Mouse (Mus musculus) ES-E14 (cell line): ENCODE measurements around the gene Pdlim3. TPM values are rescaled to one million over a fixed set of nuclear protein-coding genes. Genes with fewer than 3 reads are reported as not detected.

ENCODE experiments used
- DNase-seq: peaks from one replicate; pipeline ENCODE4 v3.0.0-alpha.2; 2013; ENCODE audit warnings: low read depth, low spot score
- H3K27ac ChIP-seq: 2 replicates; pipeline ENCODE4 v1.5.1; 2012; ENCODE audit warnings: low read depth, mild to moderate bottlenecking, low read length, moderate library complexity, mixed read lengths; ENCODE audit not compliant: poor library complexity, insufficient read depth, severe bottlenecking
- H3K36me3 ChIP-seq: 2 replicates; pipeline ENCODE4 v1.6.1; 2012; ENCODE audit warnings: mild to moderate bottlenecking, low read length, moderate library complexity, mixed read lengths; ENCODE audit not compliant: control insufficient read depth, poor library complexity, insufficient read depth, severe bottlenecking
- H3K4me1 ChIP-seq, 2 experiments: fragments of 150-350 bp in 1 of 2; sonication (generic) in 1 of 2; 2 replicates each; pipeline ENCODE4 v1.6.1; 2012; ENCODE audit warnings: low read length in 2 of 2, mild to moderate bottlenecking in 1 of 2, mixed read lengths in 1 of 2; ENCODE audit not compliant: control insufficient read depth in 2 of 2, insufficient read depth in 2 of 2, poor library complexity in 1 of 2
- H3K4me3 ChIP-seq, 2 experiments: fragments of 150-350 bp in 1 of 2; sonication (generic) in 1 of 2; 2 replicates each; pipeline ENCODE4 v1.5.1; 2012; ENCODE audit warnings: low read length in 2 of 2, low read depth in 1 of 2, mild to moderate bottlenecking in 1 of 2, mixed read lengths in 1 of 2; ENCODE audit not compliant: insufficient read depth in 1 of 2, poor library complexity in 1 of 2, severe bottlenecking in 1 of 2
- H3K9ac ChIP-seq: 2 replicates; pipeline ENCODE4 v1.6.1; 2012; ENCODE audit warnings: low read depth, mild to moderate bottlenecking, low read length, mixed read lengths; ENCODE audit not compliant: poor library complexity, insufficient read depth, severe bottlenecking
- H3K9me3 ChIP-seq: fragments of 150-350 bp; sonication (generic); 2 replicates; pipeline ENCODE4 v1.6.1; 2012; ENCODE audit warnings: low read depth, mild to moderate bottlenecking, low read length; ENCODE audit not compliant: control insufficient read depth, insufficient read depth
- CHD2 ChIP-seq: IDR thresholded peaks from 2 replicates; pipeline ENCODE4 v1.6.1; 2014; ENCODE audit warnings: mild to moderate bottlenecking, low read depth, low read length, inconsistent platforms
- HCFC1 ChIP-seq: IDR thresholded peaks from 2 replicates; pipeline ENCODE4 v1.6.1; 2012; ENCODE audit warnings: low read length, inconsistent platforms, borderline replicate concordance; ENCODE audit not compliant: insufficient read depth
- MAFK ChIP-seq: IDR thresholded peaks from 2 replicates; pipeline ENCODE4 v1.6.1; 2014; ENCODE audit warnings: mild to moderate bottlenecking, low read depth, low read length, inconsistent platforms; ENCODE audit not compliant: insufficient read depth
- ZC3H11A ChIP-seq: IDR thresholded peaks from 2 replicates; pipeline ENCODE4 v1.6.1; 2012; ENCODE audit warnings: low read depth, mild to moderate bottlenecking, inconsistent platforms, low read length, borderline replicate concordance
- ZNF384 ChIP-seq: IDR thresholded peaks from 2 replicates; pipeline ENCODE4 v1.6.1; 2012; ENCODE audit warnings: low read depth, low read length, inconsistent platforms
- in situ Hi-C, 2 experiments: fragments of 600-800 bp; cut with MboI; formaldehyde crosslinking; loops; one replicate each; pipeline ENCODE4 v1.15.1; 2025; ENCODE audit warnings: low sequenced_read_pairs in 2 of 2, inconsistent platforms in 1 of 2; ENCODE audit not compliant: unreplicated experiment in 2 of 2
- total RNA-seq: library from RNA; depleted of rRNA; stranded (reverse); fragments of 300-350 nt; gene quantifications from 2 replicates; pipeline ENCODE4 v1.2.3, GENCODE M21; 2012

The Pdlim3 gene
- total RNA-seq, 1 experiment: 3.7 TPM

DNA sequence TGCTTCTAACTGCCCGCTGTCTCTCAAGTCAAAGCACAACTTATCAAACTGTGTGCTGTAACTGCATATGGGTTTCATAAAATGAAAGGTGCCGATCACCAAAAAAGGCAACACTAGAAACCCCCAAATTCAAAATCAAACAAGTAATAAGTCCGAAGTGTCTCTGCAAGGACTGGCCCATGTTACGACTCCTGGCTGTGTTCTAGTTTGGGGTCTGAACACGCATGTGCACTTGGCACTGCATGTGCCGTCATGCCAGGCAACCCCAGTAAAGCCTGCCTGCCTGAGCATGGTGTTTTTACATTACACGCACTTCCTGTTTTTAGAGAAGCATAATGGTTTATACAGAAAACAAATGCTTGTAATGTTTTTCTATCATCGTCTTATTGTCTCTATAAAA, 3.5 kb upstream of the Pdlim3 start:
- H3K9me3 ChIP-seq: no peaks in the 10 kb centered on the region
- in situ Hi-C loops: no loop called here
- H3K36me3 ChIP-seq: no peaks in the 10 kb centered on the region
- H3K4me1 ChIP-seq: peaks cover 2 to 3% of the 10 kb centered on the region in 2 experiments; a peak in 2 of 4 replicates
- H3K27ac ChIP-seq: no peak overlapping the region
- no peak overlapping the region for H3K4me3 ChIP-seq
- no peak overlapping the region for H3K9ac ChIP-seq
- DNase-seq: no peak
- no peak for TF ChIP-seq MAFK

DNA sequence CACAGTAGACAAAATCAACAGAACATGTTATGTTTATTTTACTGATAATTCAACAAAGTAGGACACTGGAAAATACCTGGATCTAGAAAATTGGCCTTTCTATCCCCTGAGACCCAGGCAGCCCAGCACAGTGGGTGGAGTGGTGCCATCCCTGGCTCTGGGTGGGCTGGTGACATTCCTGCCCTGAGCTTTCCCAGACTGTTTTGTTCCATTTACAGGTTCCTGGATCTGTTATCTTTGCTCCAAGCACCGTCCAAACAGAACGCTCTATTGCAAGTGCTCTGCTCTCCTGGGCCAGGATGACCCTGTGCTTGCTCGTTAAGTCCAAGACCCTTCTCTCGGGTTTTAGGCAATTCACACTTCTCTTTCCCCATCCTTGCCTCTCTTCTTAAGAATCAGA, 1.5 kb upstream of the Pdlim3 start:
- Histone ChIP-seq H3K9me3 (no peaks in the 10 kb centered on the region), H3K4me3 (no peak overlapping the region), H3K36me3 (no peaks in the 10 kb centered on the region), H3K27ac (no peak overlapping the region), H3K4me1 (peaks cover 2 to 3% of the 10 kb centered on the region in 2 experiments; a peak in 2 of 4 replicates), H3K9ac (no peak overlapping the region)
- DNase-seq: no peak
- in situ Hi-C loops: no loop called here
- TF ChIP-seq HCFC1 (no peak), ZNF384 (no peak), ZC3H11A (no peak), MAFK (no peak), CHD2 (no peak)

DNA sequence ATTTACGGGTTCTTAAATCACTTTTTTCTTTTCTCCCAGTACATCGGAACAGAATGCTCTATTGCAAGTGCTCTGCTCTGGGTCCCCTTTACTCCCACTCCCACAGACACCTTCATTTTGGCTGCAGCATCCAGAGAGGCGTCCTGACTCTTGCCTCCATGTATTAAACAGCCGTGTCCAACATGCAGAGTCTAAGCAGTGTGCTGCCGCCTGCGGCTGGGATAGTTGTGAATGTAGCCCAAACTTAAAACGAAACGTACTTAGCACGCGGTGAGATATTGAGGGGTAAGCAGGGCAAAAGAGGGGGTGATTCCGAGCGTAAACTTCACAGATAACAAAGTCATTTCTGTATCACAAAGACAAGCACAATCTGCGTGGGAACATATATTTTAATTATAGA, 709 bp upstream of the Pdlim3 start:
- Histone ChIP-seq H3K4me3 (no peak overlapping the region), H3K4me1 (peaks cover 2 to 3% of the 10 kb centered on the region in 2 experiments; a peak in 2 of 4 replicates), H3K9me3 (no peaks in the 10 kb centered on the region), H3K27ac (no peak overlapping the region), H3K36me3 (no peaks in the 10 kb centered on the region), H3K9ac (no peak overlapping the region)
- DNase-seq: no peak
- TF ChIP-seq ZNF384: no peak
- TF ChIP-seq HCFC1: no peak
- TF ChIP-seq MAFK: no peak
- no peak for TF ChIP-seq ZC3H11A
- no peak for TF ChIP-seq CHD2
- in situ Hi-C loops: no loop called here

DNA sequence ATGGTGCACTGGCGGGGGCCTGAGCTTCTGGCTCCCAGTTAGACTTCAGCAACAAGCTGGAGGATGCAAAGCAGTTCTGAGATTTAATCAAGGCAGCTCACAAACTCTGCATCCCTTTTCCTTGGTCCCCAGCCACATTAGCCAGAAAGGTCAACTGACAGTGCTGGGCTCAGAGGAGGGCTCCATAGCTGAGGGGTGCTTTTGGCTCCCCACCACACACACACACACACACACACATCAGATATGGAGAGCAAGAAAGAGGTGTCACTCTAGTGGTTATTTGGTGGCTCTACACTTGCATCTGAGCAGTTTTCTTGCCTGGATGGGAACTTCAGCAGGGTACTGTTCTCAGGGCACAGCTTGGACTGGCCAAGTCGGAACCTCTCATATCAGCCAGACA, 514 bp downstream of the Pdlim3 start:
- Histone ChIP-seq H3K4me1 (peaks cover 2 to 3% of the 10 kb centered on the region in 2 experiments; a peak in 2 of 4 replicates), H3K4me3 (peak overlapping the region; percentile 53 to 63; a peak in 3 of 4 replicates), H3K9ac (no peak overlapping the region; the same call in 1 of the 2 replicates), H3K27ac (no peak overlapping the region), H3K36me3 (no peaks in the 10 kb centered on the region), H3K9me3 (no peaks in the 10 kb centered on the region)
- DNase-seq: no peak
- in situ Hi-C loops: no loop called here
- TF ChIP-seq ZNF384 (no peak), HCFC1 (no peak), CHD2 (no peak), ZC3H11A (no peak), MAFK (no peak)

DNA sequence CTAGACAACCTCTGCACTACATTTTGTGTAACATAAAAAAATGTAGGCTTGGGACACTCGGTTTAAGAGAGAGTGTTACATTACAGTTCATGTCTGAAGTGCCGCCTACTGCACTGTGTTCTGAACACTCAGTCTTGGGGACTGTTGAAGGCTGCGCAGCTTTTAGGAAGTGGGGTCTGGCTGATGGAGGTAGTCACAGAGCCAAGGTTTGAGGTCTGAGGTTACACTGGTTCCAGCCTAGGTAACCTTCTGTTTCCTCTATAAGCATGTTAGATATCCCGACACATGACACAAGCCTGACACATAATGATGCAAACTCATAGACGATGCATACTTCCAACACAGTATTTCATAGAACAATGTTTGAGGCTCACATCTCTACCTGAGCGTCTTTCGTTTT, 4.5 kb downstream of the Pdlim3 start:
- Histone ChIP-seq H3K27ac (no peak overlapping the region), H3K36me3 (no peaks in the 10 kb centered on the region), H3K4me3 (no peak overlapping the region), H3K9me3 (no peaks in the 10 kb centered on the region), H3K4me1 (peaks cover 2 to 3% of the 10 kb centered on the region in 2 experiments; a peak in 2 of 4 replicates), H3K9ac (no peak overlapping the region)
- no peak for DNase-seq
- in situ Hi-C loops: no loop called here
- no peak for TF ChIP-seq CHD2
- TF ChIP-seq ZNF384: no peak
- TF ChIP-seq ZC3H11A: no peak
- TF ChIP-seq HCFC1: no peak
- no peak for TF ChIP-seq MAFK
